Mouse (Mus musculus): Measurements from ENCODE around the gene Uqcrc2. TPM values are rescaled to one million over a fixed set of nuclear protein-coding genes. Genes with fewer than 3 reads are reported as not detected.
A peak's percentile ranks its signal among the peaks of the same experiment; 100 is the strongest.

Uqcrc2 gene
- polyA plus RNA-seq, 1 experiment from 2014 or later, result 195 TPM

DNA sequence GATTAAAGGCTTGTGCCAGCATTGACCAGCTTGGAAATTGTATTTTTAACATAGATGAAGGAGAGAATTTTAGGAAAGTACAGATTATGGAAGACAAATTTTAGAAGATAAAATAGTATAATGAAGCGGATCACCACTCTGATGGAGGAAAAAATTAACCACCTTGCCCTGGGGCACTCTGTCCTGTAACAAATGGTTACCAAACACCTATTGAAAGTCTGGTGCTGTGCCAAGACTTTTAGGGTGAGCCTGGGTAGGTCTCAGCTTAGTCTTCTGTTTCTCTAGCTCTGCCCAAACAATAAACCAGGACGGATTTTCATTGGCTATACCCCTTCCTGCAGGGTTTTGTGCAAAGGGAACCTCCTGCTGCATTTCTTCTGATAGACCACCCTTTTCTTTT, 36.3 kb downstream of the Uqcrc2 start:
- Histone ChIP-seq H3K4me1 (ENCODE audit: insufficient read depth) (no peaks in the 10 kb centered on the region), H3K9ac (no peak overlapping the region), H3K9me3 (ENCODE audit: low read depth, low read length) (no peaks in the 10 kb centered on the region), H3K4me3 (ENCODE audit: low read depth, low read length) (no peak overlapping the region), H3K4me2 (no peak overlapping the region), H3K27me3 (ENCODE audit: insufficient read depth, low read length) (no peaks in the 10 kb centered on the region), H3K36me3 (ENCODE audit: insufficient read depth) (no peaks in the 10 kb centered on the region), H3K27ac (ENCODE audit: low read depth) (no peak overlapping the region)
- no peak for TF ChIP-seq CTCF (IDR thresholded peaks at IDR 0.05; ENCODE audit: low read depth)
- ATAC-seq (ENCODE audit: insufficient read depth) (no peak), DNase-seq (no peak)
- WGBS, result 64% methylated on average over 2 of the region's 2 CpGs

DNA sequence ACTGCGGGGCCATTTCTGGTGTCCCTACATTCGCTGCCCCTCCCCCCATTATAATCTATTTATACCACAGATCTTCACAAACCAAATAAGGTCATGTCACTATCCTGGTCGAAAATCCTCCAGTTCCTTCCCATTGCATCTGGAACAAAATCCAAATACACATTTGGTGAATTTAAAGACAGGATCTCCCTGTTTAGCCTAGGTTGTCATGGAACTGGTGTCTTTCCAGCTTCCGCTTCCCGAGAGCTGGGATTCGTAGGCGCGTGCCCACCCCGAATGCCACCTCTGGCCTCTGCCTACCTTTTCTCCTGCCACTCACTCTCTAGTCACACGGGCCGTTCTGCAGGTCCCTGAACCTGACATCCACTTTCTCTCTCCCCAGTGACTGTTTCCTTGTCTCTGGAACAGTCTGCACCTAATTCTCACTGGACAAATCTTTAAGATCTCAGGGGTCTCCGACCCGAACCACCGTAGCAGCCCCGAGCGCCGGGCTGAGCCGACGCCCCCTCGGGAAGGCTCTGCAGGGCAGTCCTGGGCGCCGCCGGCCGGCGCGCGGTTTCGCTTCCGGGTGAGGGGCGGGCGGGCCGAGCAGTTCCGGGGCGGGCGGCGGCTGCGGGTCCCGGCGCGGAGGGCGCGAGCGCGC, 42.1 kb downstream of the Uqcrc2 start, which contains the start of gene Mosmo:
Gene Mosmo (plus strand): TSS at position 618 of the 643 bp plus-strand sequence.
- peak within 1 kb of the TSS; percentile 86 for H3K9ac ChIP-seq
- peaks cover 5% of the 10 kb centered on the region for H3K4me1 ChIP-seq (ENCODE audit: insufficient read depth)
- peak; percentile 81 for DNase-seq
- H3K4me3 ChIP-seq (ENCODE audit: low read depth, low read length), result peak within 1 kb of the TSS; percentile 87
- no peaks in the 10 kb centered on the region for H3K27me3 ChIP-seq (ENCODE audit: insufficient read depth, low read length)
- H3K4me2 ChIP-seq, result peak within 1 kb of the TSS; percentile 66
- no peak for TF ChIP-seq CTCF (IDR thresholded peaks at IDR 0.05; ENCODE audit: low read depth)
- H3K9me3 ChIP-seq (ENCODE audit: low read depth, low read length), result no peaks in the 10 kb centered on the region
- under 1% methylated on average over 43 of the region's 44 CpGs for WGBS
- ATAC-seq (ENCODE audit: insufficient read depth), result peak; percentile 97
- peak within 1 kb of the TSS; percentile 61 for H3K27ac ChIP-seq (ENCODE audit: low read depth)
- no peaks in the 10 kb centered on the region for H3K36me3 ChIP-seq (ENCODE audit: insufficient read depth)

DNA sequence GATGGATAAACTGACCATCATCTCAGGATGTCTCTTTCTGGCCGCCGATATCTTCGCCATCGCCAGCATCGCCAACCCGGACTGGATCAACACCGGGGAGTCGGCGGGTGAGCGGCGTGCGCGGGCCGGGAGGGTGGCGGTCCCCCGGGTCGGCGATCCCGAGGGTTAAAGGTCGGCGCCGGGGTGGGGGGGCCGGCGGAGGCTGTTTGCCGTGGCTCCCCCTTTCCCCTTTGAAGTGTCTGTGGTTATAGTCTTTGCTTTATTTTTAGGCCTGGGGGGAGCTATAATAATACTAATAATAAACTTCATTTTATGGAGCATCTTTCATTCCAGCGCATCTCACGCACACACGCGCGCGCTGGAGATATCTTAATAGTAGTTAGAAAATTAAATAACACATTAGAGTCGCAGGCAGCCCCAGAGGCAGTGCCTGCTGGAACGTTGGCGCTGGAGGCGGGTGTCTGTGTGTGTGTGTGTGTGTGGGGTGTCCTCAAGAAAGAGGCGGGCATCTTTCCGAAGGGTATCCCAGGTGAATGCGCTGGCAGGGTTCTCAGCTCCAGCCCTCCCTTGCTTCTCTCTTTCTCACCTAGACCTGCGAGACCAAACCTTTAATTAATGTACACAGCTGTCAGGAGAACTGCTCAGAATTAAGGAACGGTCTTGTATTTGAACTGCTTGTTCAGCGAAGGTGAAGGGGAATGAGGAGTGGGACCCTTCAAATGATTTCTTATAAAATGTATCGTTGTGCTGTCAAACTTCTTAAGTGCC, 43.0 kb downstream of the Uqcrc2 start:
- Histone ChIP-seq H3K4me1 (ENCODE audit: insufficient read depth) (peaks cover 5% of the 10 kb centered on the region), H3K4me2 (peak overlapping the region; percentile 66), H3K9ac (peak overlapping the region; percentile 86), H3K27ac (ENCODE audit: low read depth) (peak overlapping the region; percentile 61; the same call in 1 of the 2 replicates), H3K9me3 (ENCODE audit: low read depth, low read length) (no peaks in the 10 kb centered on the region), H3K4me3 (ENCODE audit: low read depth, low read length) (peak overlapping the region; percentile 87), H3K27me3 (ENCODE audit: insufficient read depth, low read length) (no peaks in the 10 kb centered on the region), H3K36me3 (ENCODE audit: insufficient read depth) (no peaks in the 10 kb centered on the region)
- no peak for TF ChIP-seq CTCF (IDR thresholded peaks at IDR 0.05; ENCODE audit: low read depth)
- peak; percentile 50 for DNase-seq
- WGBS, result under 1% methylated on average over 42 of the region's 42 CpGs
- peak; percentile 74 for ATAC-seq (ENCODE audit: insufficient read depth)

DNA sequence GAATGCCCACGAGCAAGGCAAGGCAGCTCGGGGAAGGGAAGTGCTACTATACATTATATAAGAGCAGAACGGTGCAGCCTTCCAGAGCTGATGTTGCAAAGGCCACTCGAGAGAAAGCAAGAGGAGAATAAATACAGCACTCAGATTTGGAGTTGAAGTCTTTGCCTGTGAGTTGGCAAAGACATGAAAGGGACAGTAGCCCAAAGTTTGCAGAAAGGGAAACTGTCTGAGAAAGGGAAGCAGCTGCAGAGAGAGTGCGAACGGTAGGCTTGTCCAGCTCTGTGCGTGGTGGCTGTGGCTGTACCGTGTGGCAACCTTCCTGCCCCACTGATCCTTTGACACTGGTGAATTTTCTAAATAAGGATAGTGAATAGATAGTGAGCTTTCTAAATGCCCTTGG, 44.0 kb downstream of the Uqcrc2 start:
- peaks cover 5% of the 10 kb centered on the region for H3K4me1 ChIP-seq (ENCODE audit: insufficient read depth)
- H3K4me3 ChIP-seq (ENCODE audit: low read depth, low read length), result peak overlapping the region; percentile 87
- DNase-seq, result peak; percentile 72
- H3K27ac ChIP-seq (ENCODE audit: low read depth), result peak overlapping the region; percentile 25; the same call in 1 of the 2 replicates
- WGBS, result 17% methylated on average over 8 of the region's 8 CpGs
- H3K9me3 ChIP-seq (ENCODE audit: low read depth, low read length), result no peaks in the 10 kb centered on the region
- ATAC-seq (ENCODE audit: insufficient read depth), result no peak
- no peak for TF ChIP-seq CTCF (IDR thresholded peaks at IDR 0.05; ENCODE audit: low read depth)
- H3K4me2 ChIP-seq, result peak overlapping the region; percentile 66
- peak overlapping the region; percentile 86; the same call in 1 of the 2 replicates for H3K9ac ChIP-seq
- H3K36me3 ChIP-seq (ENCODE audit: insufficient read depth), result no peaks in the 10 kb centered on the region
- no peaks in the 10 kb centered on the region for H3K27me3 ChIP-seq (ENCODE audit: insufficient read depth, low read length)

DNA sequence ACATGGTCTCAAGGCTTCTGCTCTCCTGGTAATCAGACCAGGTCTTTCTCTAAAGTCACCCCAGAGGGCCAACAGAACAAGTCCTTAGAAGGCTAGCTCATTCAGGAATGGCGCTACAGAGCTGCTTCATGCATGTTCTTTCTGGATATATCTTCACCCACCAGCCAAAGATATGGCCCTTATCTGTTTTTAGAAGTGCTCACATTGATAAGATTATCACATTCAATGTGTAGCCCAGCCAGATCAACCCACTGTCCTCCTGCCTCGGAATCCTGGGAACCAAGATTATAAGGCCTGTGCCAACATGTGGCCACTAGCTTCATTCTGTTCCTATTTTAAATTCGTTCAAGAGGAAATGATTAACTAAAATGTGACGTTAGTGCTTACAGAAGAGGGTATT, 47.0 kb downstream of the Uqcrc2 start:
- Histone ChIP-seq H3K27me3 (ENCODE audit: insufficient read depth, low read length) (no peaks in the 10 kb centered on the region), H3K4me1 (ENCODE audit: insufficient read depth) (peaks cover 11% of the 10 kb centered on the region), H3K36me3 (ENCODE audit: insufficient read depth) (no peaks in the 10 kb centered on the region), H3K9me3 (ENCODE audit: low read depth, low read length) (no peaks in the 10 kb centered on the region), H3K4me2 (no peak overlapping the region), H3K27ac (ENCODE audit: low read depth) (no peak overlapping the region), H3K4me3 (ENCODE audit: low read depth, low read length) (no peak overlapping the region), H3K9ac (no peak overlapping the region)
- no peak for ATAC-seq (ENCODE audit: insufficient read depth)
- no peak for TF ChIP-seq CTCF (IDR thresholded peaks at IDR 0.05; ENCODE audit: low read depth)
- DNase-seq, result no peak
- WGBS, result 69% methylated on average over 4 of the region's 4 CpGs

DNA sequence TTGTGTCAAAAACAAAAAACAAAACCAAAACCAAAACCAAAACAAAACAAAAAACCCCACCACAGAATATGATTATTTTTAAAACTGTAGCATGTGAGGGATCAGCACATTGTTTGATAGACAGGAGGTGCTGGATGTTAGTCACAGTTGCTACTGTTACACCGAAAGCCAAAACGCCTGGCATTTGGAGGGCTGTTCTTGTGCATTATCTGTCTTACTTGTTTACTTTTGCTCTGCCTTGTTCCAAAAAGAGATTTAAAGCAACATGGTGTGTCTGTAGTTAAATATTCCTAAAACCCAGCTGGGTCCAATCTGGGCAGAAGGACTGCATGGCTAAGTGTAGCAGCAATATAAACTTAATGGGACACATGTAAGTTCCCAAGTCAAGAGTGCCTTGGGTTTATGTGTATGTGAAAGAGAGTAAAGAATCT, 49.8 kb downstream of the Uqcrc2 start:
- Histone ChIP-seq H3K9ac (no peak overlapping the region), H3K36me3 (ENCODE audit: insufficient read depth) (0 out of 2 replicates have a peak, but pooled peaks cover 3% of the 10 kb centered on the region), H3K27ac (ENCODE audit: low read depth) (no peak overlapping the region), H3K4me2 (no peak overlapping the region), H3K4me3 (ENCODE audit: low read depth, low read length) (no peak overlapping the region), H3K9me3 (ENCODE audit: low read depth, low read length) (no peaks in the 10 kb centered on the region), H3K4me1 (ENCODE audit: insufficient read depth) (peaks cover 7% of the 10 kb centered on the region), H3K27me3 (ENCODE audit: insufficient read depth, low read length) (no peaks in the 10 kb centered on the region)
- no peak for TF ChIP-seq CTCF (IDR thresholded peaks at IDR 0.05; ENCODE audit: low read depth)
- peak; percentile 67 for DNase-seq
- WGBS, result 28% methylated on average over 2 of the region's 2 CpGs
- ATAC-seq (ENCODE audit: insufficient read depth), result peak; percentile 88; the same call in 1 of the 2 replicates

DNA sequence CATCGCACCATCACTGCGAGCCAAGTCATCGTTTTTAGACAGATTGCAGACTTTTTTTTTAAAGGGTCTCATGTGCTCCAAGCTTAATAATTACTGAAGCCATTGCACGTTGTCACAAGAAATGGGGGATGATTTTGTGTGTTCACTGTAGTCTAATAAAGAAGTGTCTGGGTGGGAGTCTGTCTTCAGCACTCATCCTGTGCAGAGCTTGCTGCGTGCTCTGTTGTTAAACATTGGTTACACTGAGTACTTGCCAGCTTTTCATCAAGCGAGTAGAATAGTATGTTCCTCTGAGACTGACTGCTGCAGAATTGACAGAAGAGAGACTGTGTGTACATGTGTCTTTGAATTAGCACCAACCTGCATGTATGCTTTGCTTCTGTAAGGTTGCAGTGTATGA, 50.3 kb downstream of the Uqcrc2 start:
- WGBS, result 54% methylated on average over 6 of the region's 6 CpGs
- TF ChIP-seq CTCF (IDR thresholded peaks at IDR 0.05; ENCODE audit: low read depth), result no peak
- H3K4me1 ChIP-seq (ENCODE audit: insufficient read depth), result peaks cover 7% of the 10 kb centered on the region
- H3K4me2 ChIP-seq, result no peak overlapping the region
- no peaks in the 10 kb centered on the region for H3K9me3 ChIP-seq (ENCODE audit: low read depth, low read length)
- DNase-seq, result peak; percentile 4
- no peak overlapping the region; the same call in 1 of the 2 replicates for H3K27ac ChIP-seq (ENCODE audit: low read depth)
- H3K27me3 ChIP-seq (ENCODE audit: insufficient read depth, low read length), result no peaks in the 10 kb centered on the region
- no peak overlapping the region for H3K9ac ChIP-seq
- 0 out of 2 replicates have a peak, but pooled peaks cover 3% of the 10 kb centered on the region for H3K36me3 ChIP-seq (ENCODE audit: insufficient read depth)
- ATAC-seq (ENCODE audit: insufficient read depth), result no peak
- no peak overlapping the region for H3K4me3 ChIP-seq (ENCODE audit: low read depth, low read length)
